Mouse (Mus musculus) left cerebral cortex, adult 2 months (tissue): ENCODE measurements around the gene Theg. TPM values are rescaled to one million over a fixed set of nuclear protein-coding genes. Genes with fewer than 3 reads are reported as not detected.

ENCODE experiments used
- DNase-seq, 2 experiments: peaks; one replicate each; pipeline ENCODE4 v3.0.0; 2021 to 2022; ENCODE audit warnings: low spot score in 2 of 2, mixed read lengths in 1 of 2; ENCODE audit errors: extremely low spot score in 1 of 2
- H3K27ac ChIP-seq: fragments of 200-600 bp; 2 replicates; pipeline ENCODE4 v1.8.1; 2022
- H3K4me3 ChIP-seq: fragments of 200-600 bp; 2 replicates; pipeline ENCODE4 v1.8.1; 2022
- CTCF ChIP-seq: fragments of 200-600 bp; IDR thresholded peaks from 2 replicates; pipeline ENCODE4 v1.8.1; 2022; ENCODE audit warnings: antibody characterized with exemption, mild to moderate bottlenecking, moderate library complexity
- intact Hi-C: fragments of 180-260 bp; cut with DNase I; formaldehyde crosslinking; loops from one replicate; pipeline ENCODE4 v1.15.1; 2025
- total RNA-seq, 2 experiments: library from RNA; stranded (reverse); gene quantifications; 2 replicates each; pipeline ENCODE4 v1.2.3; 2021

Gene Theg
- total RNA-seq, 2 experiments from 2014 or later, result 0.87 to 1.4 TPM

DNA sequence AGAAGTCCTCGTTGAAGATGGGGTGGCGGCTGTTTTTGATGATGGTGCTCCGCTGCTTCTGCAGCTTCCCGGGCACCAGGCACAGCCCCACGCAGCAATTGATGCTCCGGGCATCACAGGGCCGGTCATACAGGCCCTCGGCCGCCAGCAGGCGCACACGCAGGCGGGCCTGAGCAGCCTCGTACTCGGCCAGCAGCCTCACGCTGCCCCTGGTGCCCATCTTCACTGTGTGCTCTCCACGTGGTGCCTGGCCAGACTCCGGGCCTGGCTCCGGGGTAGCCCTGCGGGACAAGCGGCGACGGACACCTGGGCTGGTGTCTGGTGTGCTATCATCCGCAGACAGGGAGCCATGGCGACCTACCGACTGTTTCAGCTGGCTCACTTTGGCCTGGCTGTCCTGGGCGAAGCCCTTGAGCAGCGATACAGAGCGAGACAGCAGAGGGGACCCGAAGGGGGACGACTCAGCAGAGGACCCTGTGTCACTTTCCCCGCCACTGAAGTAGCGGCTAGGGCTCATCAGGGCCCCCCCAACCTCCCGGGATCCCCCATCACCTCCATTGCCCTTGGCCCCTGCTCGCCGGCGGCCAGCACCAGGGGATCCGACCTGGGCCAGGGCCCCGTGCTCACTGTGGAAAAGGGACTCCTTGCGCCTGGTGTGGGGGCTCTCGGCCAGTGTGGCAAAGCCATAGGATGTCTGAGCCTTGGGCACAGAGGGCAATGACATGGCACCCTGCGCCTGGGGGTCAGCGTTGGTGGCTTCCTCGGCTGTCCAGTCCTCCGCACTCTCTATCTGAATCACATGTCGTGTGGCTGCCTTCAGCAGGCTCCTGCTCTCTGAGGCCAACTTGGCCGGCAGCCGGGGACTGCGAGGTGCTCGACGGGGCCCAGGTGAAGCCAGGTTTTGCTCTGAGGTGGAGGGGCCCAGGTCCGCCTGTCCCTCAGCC, 25.3 kb upstream of the Theg start:
- Histone ChIP-seq H3K4me3 (peak overlapping the region; percentile 71; the same call in 1 of the 2 replicates), H3K27ac (no peak overlapping the region)
- intact Hi-C loops, result no loop called here
- DNase-seq, result no peak
- peak; percentile 37 for TF ChIP-seq CTCF

DNA sequence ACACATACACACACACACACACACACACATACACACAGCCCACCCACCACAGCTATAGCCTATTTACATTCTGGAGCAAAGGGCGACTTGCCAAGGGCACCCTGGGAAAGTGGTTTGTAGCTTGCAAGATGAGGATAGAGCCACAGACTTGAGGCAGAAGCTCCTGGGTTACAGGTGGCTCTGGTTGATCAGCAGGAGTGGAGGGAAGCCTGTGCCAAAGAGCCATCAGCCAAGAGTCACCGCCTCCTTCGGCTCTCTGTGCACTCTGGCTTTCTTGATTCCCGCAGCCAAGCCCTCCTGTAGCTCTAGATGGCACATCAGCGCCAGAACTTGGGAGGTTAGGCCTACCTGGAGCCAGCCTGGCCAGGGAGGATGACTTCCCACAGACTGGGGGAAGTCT, 24.2 kb upstream of the Theg start:
- intact Hi-C loops, result no loop called here
- no peak for TF ChIP-seq CTCF
- Histone ChIP-seq H3K27ac (no peak overlapping the region), H3K4me3 (no peak overlapping the region)
- no peak for DNase-seq

DNA sequence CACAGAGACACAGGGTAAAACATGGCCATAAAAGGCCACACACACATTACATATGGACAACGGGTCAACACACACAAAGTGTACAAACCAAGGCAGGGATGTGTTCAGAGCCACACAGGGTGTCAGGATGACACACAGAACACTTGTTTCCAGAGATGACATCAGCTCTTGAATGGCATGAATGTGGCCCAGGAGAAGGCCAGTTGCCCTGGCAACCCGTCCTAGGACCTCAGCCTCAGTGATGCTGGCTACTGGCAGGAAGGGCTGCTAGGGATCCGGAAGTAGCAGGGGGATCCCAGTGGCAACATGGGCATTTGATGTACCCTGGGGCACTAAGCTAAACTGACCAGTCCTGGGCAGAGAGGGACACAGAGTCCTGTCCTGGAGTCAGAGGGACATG, 22.1 kb upstream of the Theg start:
- no peak for DNase-seq
- intact Hi-C loops, result no loop called here
- no peak for TF ChIP-seq CTCF
- Histone ChIP-seq H3K4me3 (no peak overlapping the region), H3K27ac (no peak overlapping the region)

DNA sequence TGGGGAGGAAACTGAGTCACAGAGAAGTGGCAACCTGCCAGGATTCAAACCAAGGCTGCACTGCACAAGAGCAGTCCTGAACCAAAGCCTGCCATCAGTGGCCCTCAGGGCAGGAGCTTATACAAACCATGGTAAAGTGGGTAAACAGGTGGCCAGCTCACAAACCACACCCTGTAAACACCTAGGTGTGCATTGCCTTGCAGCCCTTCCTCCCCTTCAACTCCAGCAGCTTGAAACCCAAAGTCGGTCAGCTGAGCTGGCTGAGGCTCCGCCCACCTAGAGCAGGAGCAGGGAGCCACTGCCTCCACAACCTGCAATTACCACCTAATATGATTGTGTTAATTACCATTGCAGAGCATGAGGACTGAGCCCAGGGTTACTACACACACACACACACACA, 20.8 kb upstream of the Theg start:
- TF ChIP-seq CTCF, result no peak
- Histone ChIP-seq H3K27ac (no peak overlapping the region), H3K4me3 (no peak overlapping the region)
- no peak for DNase-seq
- intact Hi-C loops, result no loop called here

DNA sequence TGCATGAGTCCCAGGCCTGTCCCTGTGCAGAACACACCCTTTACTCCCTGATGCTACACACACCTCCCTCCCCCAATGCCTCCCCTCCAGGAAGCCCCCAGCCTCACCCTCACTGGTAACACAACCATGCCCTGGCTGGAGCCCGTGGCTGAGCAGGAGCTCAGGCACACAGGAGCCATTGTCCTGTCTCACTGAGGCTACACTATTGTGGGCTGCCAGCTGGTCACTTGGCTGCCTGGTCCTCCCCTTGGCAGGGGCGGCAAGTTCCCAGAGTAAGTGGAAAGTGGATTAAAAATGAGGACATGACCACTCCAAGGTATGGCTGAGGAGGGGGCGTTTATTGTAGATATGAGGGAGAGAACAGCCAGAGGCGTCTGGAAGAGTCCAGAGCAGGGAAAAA, 19.4 kb upstream of the Theg start:
- 0 out of 2 replicates have a peak overlapping the region, but pooled peaks have one; percentile 6 for H3K27ac ChIP-seq
- intact Hi-C loops, result no loop called here
- no peak for TF ChIP-seq CTCF
- no peak for DNase-seq
- no peak overlapping the region for H3K4me3 ChIP-seq

DNA sequence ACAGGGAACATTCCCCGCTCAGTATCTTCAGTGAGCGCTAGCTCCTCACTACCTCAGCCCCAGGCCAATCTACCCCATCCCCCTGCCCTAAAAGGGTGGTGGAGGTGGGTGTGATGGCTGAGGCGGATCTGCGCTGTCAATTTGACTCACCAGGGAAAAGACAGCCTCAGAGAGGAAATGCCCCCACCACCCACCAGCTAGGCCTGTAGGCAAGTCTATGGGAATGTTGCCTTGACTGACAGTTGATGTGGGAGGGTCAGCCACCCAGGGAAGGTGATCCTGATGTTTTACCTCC, 10.8 kb upstream of the Theg start:
- Histone ChIP-seq H3K4me3 (no peak overlapping the region), H3K27ac (peak overlapping the region; percentile 96)
- DNase-seq, result peak; percentile 50
- intact Hi-C loops, result loop anchor here (1.0 kb wide), 1 partner anchor 39 kb away; the partner anchor contains the start of gene Shc2
- TF ChIP-seq CTCF, result no peak

DNA sequence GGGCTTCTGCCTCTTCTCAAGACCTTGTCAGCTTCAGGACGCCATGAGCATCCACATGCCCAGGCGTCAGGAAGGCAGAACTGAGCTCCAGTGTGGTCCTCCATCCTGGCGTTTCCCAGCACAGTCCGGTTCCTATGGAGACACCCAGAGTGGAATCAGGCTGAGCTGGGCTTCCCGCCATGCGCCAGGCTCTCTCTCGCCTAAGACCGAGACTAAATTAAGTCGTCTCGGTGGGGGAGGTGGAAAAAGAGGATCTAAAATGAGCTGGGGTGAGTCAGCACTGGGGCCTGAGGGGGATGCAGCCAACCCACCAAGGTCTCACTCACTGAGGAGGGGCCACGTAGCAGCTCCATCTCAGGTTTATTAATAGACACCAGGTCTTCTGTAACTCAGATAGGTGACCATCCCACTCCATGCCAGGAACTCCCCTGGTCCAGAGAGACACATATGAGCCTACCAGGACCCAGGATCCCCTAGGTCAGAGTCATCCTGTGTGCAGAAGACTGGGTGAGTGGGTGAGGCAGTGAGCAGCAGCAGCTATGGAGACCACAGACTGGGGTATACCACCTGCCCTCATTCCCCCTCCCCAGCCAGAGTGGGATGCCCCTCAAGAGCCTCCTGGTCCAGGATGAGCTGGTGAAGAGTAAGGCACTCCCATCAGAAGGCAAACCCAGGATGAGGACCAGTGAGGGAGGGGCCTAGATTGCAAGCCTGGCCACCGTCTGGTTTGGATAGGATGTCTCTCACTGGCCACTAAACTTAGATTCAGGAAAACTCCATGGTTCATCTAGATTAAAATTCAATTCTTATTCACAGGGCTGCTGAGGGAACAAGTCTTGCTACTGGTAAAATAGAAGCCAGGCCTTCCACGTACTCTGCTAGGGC, 10.2 kb upstream of the Theg start:
- intact Hi-C loops, result loop anchor here (1.0 kb wide), 1 partner anchor 40 kb away; the partner anchor contains the start of gene Shc2

DNA sequence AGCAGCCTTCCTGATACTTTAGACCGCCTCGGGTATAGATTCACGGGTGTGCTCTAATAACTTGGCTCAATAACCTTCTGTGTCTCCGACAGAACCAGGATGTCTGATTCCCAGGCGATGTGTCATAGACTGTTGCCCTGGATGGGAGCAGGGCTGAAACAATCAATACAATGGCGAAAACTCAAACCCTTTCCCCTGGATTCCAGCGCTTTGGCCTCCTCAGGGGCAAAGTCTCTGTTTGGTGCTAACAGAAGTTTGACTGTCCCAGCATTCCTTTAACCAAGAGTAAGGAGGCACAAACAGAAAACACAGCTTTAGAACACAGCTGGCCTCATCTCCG, 8.4 kb upstream of the Theg start:
- intact Hi-C loops, result loop anchor here (1.0 kb wide), 2 partner anchors 54 to 73 kb away; no protein-coding TSS in a partner anchor

More for the DNA sequence above, 10.2 kb upstream of the Theg start:
- H3K27ac ChIP-seq, result peak overlapping the region; percentile 96
- DNase-seq, result peak; percentile 71 to 73
- no peak overlapping the region for H3K4me3 ChIP-seq
- TF ChIP-seq CTCF, result no peak

DNA sequence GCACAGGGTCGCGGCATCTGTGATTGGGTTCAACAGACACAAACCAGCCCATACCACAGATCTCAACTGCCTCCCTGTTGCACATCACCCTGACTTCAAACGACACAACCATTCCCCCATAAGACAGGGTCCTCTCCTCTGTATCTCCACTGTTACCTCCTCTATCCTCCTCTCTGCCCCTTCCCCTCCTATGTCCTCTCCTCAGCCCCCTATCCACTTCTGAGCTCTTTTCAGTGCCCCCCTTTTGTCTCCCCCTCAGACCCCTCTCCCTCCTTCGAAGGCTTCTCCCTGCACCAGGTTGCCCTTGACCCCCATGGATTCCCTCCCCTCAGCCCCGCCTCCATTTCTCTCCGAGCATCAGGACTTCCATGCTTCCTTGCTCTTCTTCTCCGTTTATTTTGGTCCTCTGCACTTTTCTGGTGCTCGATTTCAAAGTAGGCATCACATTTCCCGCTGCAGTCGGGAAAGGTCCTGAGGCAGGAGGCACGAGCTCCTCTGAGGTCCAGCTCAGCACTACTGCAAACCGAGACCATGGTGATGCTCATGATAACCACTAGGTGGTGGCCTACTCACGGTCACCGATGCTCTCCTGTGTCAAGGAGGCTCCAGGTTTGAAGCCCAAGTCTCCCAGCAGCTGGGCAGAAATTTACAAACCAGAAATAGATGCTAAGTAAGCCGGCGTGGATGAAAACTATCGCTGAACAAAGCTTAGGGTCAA, 7.9 kb upstream of the Theg start:
- peak; percentile 93 for TF ChIP-seq CTCF
- no peak overlapping the region for H3K4me3 ChIP-seq
- peak; percentile 59 to 70 for DNase-seq
- intact Hi-C loops, result loop anchor here (1.0 kb wide), 2 partner anchors 54 to 73 kb away; no protein-coding TSS in a partner anchor
- H3K27ac ChIP-seq, result no peak overlapping the region; the same call in 1 of the 2 replicates

More for the DNA sequence above, 8.4 kb upstream of the Theg start:
- no peak for TF ChIP-seq CTCF
- H3K4me3 ChIP-seq, result no peak overlapping the region
- DNase-seq, result no peak
- peak overlapping the region; percentile 96; the same call in 1 of the 2 replicates for H3K27ac ChIP-seq

DNA sequence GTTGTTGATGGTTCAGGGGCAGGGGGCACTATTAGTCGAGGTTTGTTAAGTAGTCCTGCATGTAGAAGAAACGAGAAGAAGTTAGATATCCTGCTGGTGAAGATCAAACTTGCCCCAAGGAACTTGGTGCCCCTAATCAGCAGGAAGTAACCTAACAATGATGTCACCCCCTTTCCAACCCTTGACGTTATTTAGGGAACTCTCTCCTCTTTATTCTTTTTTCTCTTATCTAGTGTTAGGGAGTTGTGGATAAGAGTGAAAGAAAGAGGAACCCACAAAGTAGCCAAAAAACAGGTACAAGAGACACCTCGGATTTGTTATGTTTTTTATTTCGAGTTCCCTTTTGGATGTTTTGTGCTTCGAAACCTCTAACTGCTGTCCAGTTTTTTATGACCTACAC, 7.0 kb upstream of the Theg start:
- TF ChIP-seq CTCF, result no peak
- intact Hi-C loops, result no loop called here
- DNase-seq, result no peak
- H3K4me3 ChIP-seq, result no peak overlapping the region
- no peak overlapping the region for H3K27ac ChIP-seq

DNA sequence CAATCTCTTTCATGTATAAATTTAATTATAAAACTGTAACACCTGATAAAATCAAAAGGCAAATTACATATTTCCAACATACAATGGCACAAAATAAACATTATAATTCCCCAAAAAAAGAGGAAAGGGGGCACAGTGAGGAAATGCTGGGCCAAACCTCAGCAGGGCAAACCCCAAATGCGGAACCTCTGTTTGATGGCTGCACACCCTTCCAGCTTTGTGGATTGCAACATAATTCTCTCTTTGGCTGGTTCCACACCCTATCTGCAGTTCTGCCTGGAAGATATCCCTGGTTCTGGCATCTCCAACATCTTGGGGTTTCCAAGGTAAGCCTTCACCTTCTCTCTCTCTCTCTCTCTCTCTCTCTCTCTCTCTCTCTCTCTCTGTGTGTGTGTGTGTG, 3.6 kb upstream of the Theg start:
- DNase-seq, result no peak
- no peak overlapping the region for H3K27ac ChIP-seq
- no peak overlapping the region for H3K4me3 ChIP-seq
- TF ChIP-seq CTCF, result no peak
- intact Hi-C loops, result no loop called here
